Mouse (Mus musculus) G1E (cell line): Measurements from ENCODE around the gene Cabs1. TPM values are rescaled to one million over a fixed set of nuclear protein-coding genes. Genes with fewer than 3 reads are reported as not detected.

Source experiments
- ATAC-seq: 2 replicates; pipeline ENCODE4 v1.8.0; 2016; ENCODE audit warnings: mild to moderate bottlenecking; ENCODE audit not compliant: insufficient number of reproducible peaks, poor library complexity, low FRiP score, severe bottlenecking; ENCODE audit errors: extremely low read depth
- DNase-seq: peaks from one replicate; pipeline ENCODE4 v3.0.0; 2012; ENCODE audit warnings: low spot score
- H3K27me3 ChIP-seq: 2 replicates; pipeline ENCODE4 v1.6.1; 2012; ENCODE audit warnings: mild to moderate bottlenecking, low read length, inconsistent platforms; ENCODE audit not compliant: insufficient read depth
- H3K36me3 ChIP-seq: replicated peaks from 2 replicates; pipeline ENCODE3; 2012; ENCODE audit warnings: mild to moderate bottlenecking, inconsistent platforms
- H3K4me1 ChIP-seq: 2 replicates; pipeline ENCODE4 v1.6.1; 2012; ENCODE audit warnings: low read depth, low read length, inconsistent platforms, mixed read lengths; ENCODE audit not compliant: insufficient read depth
- H3K4me3 ChIP-seq: 2 replicates; pipeline ENCODE4 v1.5.1; 2012; ENCODE audit warnings: low read depth, mild to moderate bottlenecking, inconsistent platforms, low read length, moderate library complexity, mixed read lengths
- H3K9me3 ChIP-seq: replicated peaks from 2 replicates; pipeline ENCODE4 v1.6.1; 2012; ENCODE audit warnings: inconsistent platforms
- CTCF ChIP-seq: IDR thresholded peaks from 2 replicates; pipeline ENCODE4 v1.5.1; 2012; ENCODE audit warnings: low read depth, low read length, inconsistent platforms, mixed read lengths
- GATA1 ChIP-seq: IDR thresholded peaks from 2 replicates; pipeline ENCODE4 v1.6.1; 2012; ENCODE audit warnings: borderline replicate concordance, low read length, inconsistent platforms, mixed read lengths
- GATA2 ChIP-seq: IDR thresholded peaks from 2 replicates; pipeline ENCODE4 v1.6.1; 2012; ENCODE audit warnings: low read depth, low read length, inconsistent platforms, borderline replicate concordance
- POLR2AphosphoS5 ChIP-seq: IDR thresholded peaks from 2 replicates; pipeline ENCODE4 v1.6.1; 2012; ENCODE audit warnings: low read depth, low read length, inconsistent platforms; ENCODE audit not compliant: insufficient replicate concordance
- TAL1 ChIP-seq: conservative IDR thresholded peaks from 2 replicates; pipeline ENCODE4 v1.6.1; 2012; ENCODE audit warnings: low read depth, low read length, inconsistent platforms, mixed read lengths
- polyA plus RNA-seq: library from polyadenylated mRNA; stranded (reverse); fragments of >175 nt; gene quantifications from 2 replicates; pipeline ENCODE4 v1.2.3, GENCODE M21; 2012
- total RNA-seq, 2 experiments: library from RNA; stranded (forward) in 1 of 2; stranded (reverse) in 1 of 2; fragments of 200-1000 nt in 1 of 2; fragments of >200 nt in 1 of 2; fragmentation: Nextera tagmentation in 1 of 2; gene quantifications; 2 replicates each; pipeline ENCODE4 v1.2.3; 2014 to 2017

Cabs1 gene
- total and polyA plus RNA-seq, 3 experiments = 0.33 TPM; not detected in 2

GRCm38 (mm10) chr5:87982468-87983214 lies 3.4 kb downstream of the Cabs1 start:
- DNase-seq = no peak
- no peaks in the 10 kb centered on the region for H3K36me3 ChIP-seq
- H3K4me1 ChIP-seq = no peaks in the 10 kb centered on the region
- H3K27me3 ChIP-seq = no peaks in the 10 kb centered on the region
- H3K9me3 ChIP-seq = no peaks in the 10 kb centered on the region
- ATAC-seq = no peak; the same call in 1 of the 2 replicates
- TF ChIP-seq TAL1 (no peak), CTCF (no peak), POLR2AphosphoS5 (no peak), GATA2 (no peak), GATA1 (no peak)
- H3K4me3 ChIP-seq = no peak overlapping the region

- no peaks in the 10 kb centered on the region for H3K9me3 ChIP-seq
- no peak for ATAC-seq
- no peak for DNase-seq
- no peaks in the 10 kb centered on the region for H3K36me3 ChIP-seq
- no peak for TF ChIP-seq GATA2
- no peak for TF ChIP-seq CTCF
- TF ChIP-seq GATA1 = no peak
- no peak for TF ChIP-seq POLR2AphosphoS5
- no peak for TF ChIP-seq TAL1
- no peaks in the 10 kb centered on the region for H3K4me1 ChIP-seq
- H3K4me3 ChIP-seq = no peak within 1 kb of the TSS
- H3K27me3 ChIP-seq = no peaks in the 10 kb centered on the region
These were observed 23.0 kb downstream of the Cabs1 start, which contains the start of gene Smr3a for GRCm38 (mm10) chr5:88002249-88002648. TSS of gene Smr3a (plus strand) at chr5:88002549.

- DNase-seq (no peak), ATAC-seq (no peak)
- Histone ChIP-seq H3K9me3 (no peaks in the 10 kb centered on the region), H3K4me3 (no peak overlapping the region), H3K36me3 (no peaks in the 10 kb centered on the region), H3K27me3 (no peaks in the 10 kb centered on the region), H3K4me1 (no peaks in the 10 kb centered on the region)
- no peak for TF ChIP-seq POLR2AphosphoS5
- TF ChIP-seq GATA2 = no peak
- TF ChIP-seq GATA1 = no peak
- no peak for TF ChIP-seq TAL1
- no peak for TF ChIP-seq CTCF
These were observed 26.0 kb downstream of the Cabs1 start for GRCm38 (mm10) chr5:88005241-88005640.

Other genes starting within 250 kb of the Cabs1 start
- gene Csn1s2a, start 204.9 kb upstream of the Cabs1 start, total RNA-seq (2014; fragmentation: Nextera tagmentation) = not detected in 2 replicates
- gene Csn1s2a, start 204.9 kb upstream of the Cabs1 start, total RNA-seq (2017) = 0.29 and 0.38 TPM in 2 replicates
- not detected in 2 replicates for gene Csn1s2a, start 204.9 kb upstream of the Cabs1 start, polyA plus RNA-seq
- gene Csn1s2b, start 171.4 kb upstream of the Cabs1 start, total RNA-seq (2014; fragmentation: Nextera tagmentation) = not detected in 2 replicates
- 0.23 TPM in 1 of 2 replicates, not detected in the other for gene Csn1s2b, start 171.4 kb upstream of the Cabs1 start, total RNA-seq (2017)
- gene Csn1s2b, start 171.4 kb upstream of the Cabs1 start, polyA plus RNA-seq = not detected in 2 replicates
- not detected in 2 replicates for gene Prr27, start 153.8 kb upstream of the Cabs1 start, total RNA-seq (2014; fragmentation: Nextera tagmentation)
- 0.11 TPM in 1 of 2 replicates, not detected in the other for gene Prr27, start 153.8 kb upstream of the Cabs1 start, total RNA-seq (2017)
- not detected in 2 replicates for gene Prr27, start 153.8 kb upstream of the Cabs1 start, polyA plus RNA-seq
- not detected in 2 replicates for gene Odam, start 94.4 kb upstream of the Cabs1 start, total RNA-seq (2014; fragmentation: Nextera tagmentation)
- 0.11 TPM in 1 of 2 replicates, not detected in the other for gene Odam, start 94.4 kb upstream of the Cabs1 start, total RNA-seq (2017)
- gene Odam, start 94.4 kb upstream of the Cabs1 start, polyA plus RNA-seq = not detected in 2 replicates
- not detected in 2 replicates for gene Csn3, start 53.9 kb upstream of the Cabs1 start, total RNA-seq (2014; fragmentation: Nextera tagmentation)
- gene Csn3, start 53.9 kb upstream of the Cabs1 start, total RNA-seq (2017) = 0.16 and 0.23 TPM in 2 replicates
- not detected in 2 replicates for gene Csn3, start 53.9 kb upstream of the Cabs1 start, polyA plus RNA-seq
- not detected in 2 replicates for gene 2310003L06Rik, start 10.0 kb upstream of the Cabs1 start, total RNA-seq (2014; fragmentation: Nextera tagmentation)
- 0.05 and 0.12 TPM in 2 replicates for gene 2310003L06Rik, start 10.0 kb upstream of the Cabs1 start, total RNA-seq (2017)
- not detected in 2 replicates for gene 2310003L06Rik, start 10.0 kb upstream of the Cabs1 start, polyA plus RNA-seq
- not detected in 2 replicates for gene Gm28434, start 9.9 kb upstream of the Cabs1 start, total RNA-seq (2014; fragmentation: Nextera tagmentation)
- gene Gm28434, start 9.9 kb upstream of the Cabs1 start, total RNA-seq (2017) = not detected in 2 replicates
- not detected in 2 replicates for gene Gm28434, start 9.9 kb upstream of the Cabs1 start, polyA plus RNA-seq
- gene Smr3a, start 23.1 kb downstream of the Cabs1 start, total RNA-seq (2014; fragmentation: Nextera tagmentation) = not detected in 2 replicates
- gene Smr3a, start 23.1 kb downstream of the Cabs1 start, total RNA-seq (2017) = not detected in 2 replicates
- not detected in 2 replicates for gene Smr3a, start 23.1 kb downstream of the Cabs1 start, polyA plus RNA-seq
- not detected in 2 replicates for gene Smr2, start 107.1 kb downstream of the Cabs1 start, total RNA-seq (2014; fragmentation: Nextera tagmentation)
- 0.23 TPM in 1 of 2 replicates, not detected in the other for gene Smr2, start 107.1 kb downstream of the Cabs1 start, total RNA-seq (2017)
- not detected in 2 replicates for gene Smr2, start 107.1 kb downstream of the Cabs1 start, polyA plus RNA-seq
- gene Gm11116, start 132.1 kb downstream of the Cabs1 start, total RNA-seq (2014; fragmentation: Nextera tagmentation) = not detected in 2 replicates
- gene Gm11116, start 132.1 kb downstream of the Cabs1 start, total RNA-seq (2017) = not detected in 2 replicates
- gene Gm11116, start 132.1 kb downstream of the Cabs1 start, polyA plus RNA-seq = not detected in 2 replicates
- gene Gm11115, start 174.7 kb downstream of the Cabs1 start, total RNA-seq (2014; fragmentation: Nextera tagmentation) = not detected in 2 replicates
- not detected in 2 replicates for gene Gm11115, start 174.7 kb downstream of the Cabs1 start, total RNA-seq (2017)
- not detected in 2 replicates for gene Gm11115, start 174.7 kb downstream of the Cabs1 start, polyA plus RNA-seq